1 mouse cellular context compared by ENCODE assay signal in genomic region chr5:122820777-122821523, GRCm38 (mm10).
TF ChIP-seq lines count a peak whose summit lies in the region.

TSS of gene Anapc5 (minus strand) at chr5:122821339.

TF ChIP-seq in CH12.LX, 34 proteins besides CTCF, POLR2A, EP300 and RAD21 (continued from another document):
- peak; percentile 97 for TF ChIP-seq CHD2 (IDR thresholded peaks at IDR 0.05; ENCODE audit: low read length)
- TF ChIP-seq TBP (conservative IDR thresholded peaks at IDR 0.05; ENCODE audit: low read depth, low read length): peak; percentile 90
- peak; percentile 83 for TF ChIP-seq MAX (IDR thresholded peaks at IDR 0.05; ENCODE audit: low read length)
- peak; percentile 99 for TF ChIP-seq MAZ (IDR thresholded peaks at IDR 0.05; ENCODE audit: low read depth, low read length)
- TF ChIP-seq IRF4 (IDR thresholded peaks at IDR 0.05; ENCODE audit: low read depth, low read length): peak; percentile 89
- peak; percentile 81 for TF ChIP-seq ELF1 (IDR thresholded peaks at IDR 0.05; ENCODE audit: low read depth, low read length)
- TF ChIP-seq POLR2AphosphoS2 (IDR thresholded peaks at IDR 0.05; ENCODE audit: low read depth, low read length): peak; percentile 76; the same call in 1 of the 2 replicates
- peak; percentile 89 for TF ChIP-seq TCF12 (IDR thresholded peaks at IDR 0.05; ENCODE audit: low read depth, low read length)
- TF ChIP-seq UBTF (IDR thresholded peaks at IDR 0.05; ENCODE audit: low read depth, low read length): no peak
- no peak; the same call in 1 of the 2 replicates for TF ChIP-seq ZKSCAN1 (IDR thresholded peaks at IDR 0.05; ENCODE audit: borderline replicate concordance, low read depth, low read length)
- no peak; the same call in 1 of the 2 replicates for TF ChIP-seq SMC3 (IDR thresholded peaks at IDR 0.05; ENCODE audit: low read depth, low read length)
- TF ChIP-seq BHLHE40 (IDR thresholded peaks at IDR 0.05; ENCODE audit: low read depth, low read length): peak; percentile 60
